In the genomic region with DNA sequence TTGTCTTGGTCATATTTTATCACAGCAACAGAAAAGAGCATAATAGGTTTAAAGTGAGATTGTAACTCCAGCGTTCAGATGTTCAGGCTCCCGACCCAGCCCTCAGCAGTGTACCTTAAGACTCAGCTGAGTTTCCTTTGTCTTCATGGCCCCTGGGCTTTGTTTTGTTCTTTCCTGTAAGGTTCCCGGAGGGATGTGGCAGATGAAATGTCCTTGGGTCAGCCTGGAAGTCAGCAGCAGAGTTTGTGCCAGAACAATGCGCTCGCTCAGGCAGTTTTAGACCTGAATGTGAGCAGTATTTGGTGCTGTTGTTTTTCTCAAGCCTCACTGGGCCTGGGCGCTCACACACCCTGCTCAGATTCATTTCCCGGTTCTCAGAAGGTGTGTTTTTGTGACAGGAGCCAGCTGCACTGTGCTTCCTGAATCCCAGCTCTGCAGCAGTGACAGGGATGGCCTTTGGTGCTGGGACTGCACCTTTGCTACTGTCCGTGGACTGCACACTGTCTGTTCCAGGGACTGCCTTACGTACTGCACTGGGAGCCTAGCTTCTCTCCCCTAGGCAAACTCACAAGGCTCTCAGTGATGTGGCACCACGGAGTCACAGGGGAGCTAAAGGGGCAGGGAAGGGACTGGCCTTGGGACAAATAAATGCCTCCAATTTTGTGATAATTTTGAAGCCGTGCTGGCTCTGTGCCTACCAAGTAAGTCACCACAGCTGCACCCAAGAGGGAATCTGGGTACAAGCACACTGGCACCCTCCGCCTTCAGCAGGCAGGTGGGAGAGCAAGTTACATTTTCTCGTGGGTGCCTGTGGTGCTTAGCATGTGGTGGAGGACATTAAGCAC, we compare ENCODE assay signal across 10 mouse cellular contexts. TPM values are rescaled to one million over a fixed set of nuclear protein-coding genes. Genes with fewer than 3 reads are reported as not detected.
DNase-seq lines count a peak whose midpoint lies in the region; ATAC-seq lines count a peak whose summit lies in the region.
"Had no signal": no experiment of that assay in that cellular context is flagged by ENCODE, and none has a peak within 500 bp of the region (broad histone marks: within the 10 kb centered on the region; RNA-seq: fewer than 3 reads in every experiment).

No protein-coding gene starts in this region.

- no peak overlapping the region for H3K9ac ChIP-seq in neural tube, embryonic 11.5 days (ENCODE audit: low read length)
- H3K9ac ChIP-seq in neural tube, embryonic 15.5 days (replicated peaks) = no peak overlapping the region
- no peak overlapping the region for H3K9ac ChIP-seq in intestine, embryonic 15.5 days
- H3K9ac ChIP-seq in stomach, embryonic 16.5 days (ENCODE audit: low read length) = peak overlapping the region; percentile 49; the same call in 1 of the 2 replicates

- no peaks in the 10 kb centered on the region for H3K4me1 ChIP-seq in neural tube, embryonic 11.5 days (ENCODE audit: control insufficient read depth, insufficient read depth, low read length)
- peaks cover 7% of the 10 kb centered on the region for H3K4me1 ChIP-seq in neural tube, embryonic 15.5 days
- H3K4me1 ChIP-seq in intestine, embryonic 15.5 days (replicated peaks) = peaks cover 22% of the 10 kb centered on the region; the same call in 1 of the 2 replicates
- H3K4me1 ChIP-seq in stomach, embryonic 16.5 days (ENCODE audit: control insufficient read depth, insufficient read depth, low read length) = peaks cover 36% of the 10 kb centered on the region

- no peak overlapping the region for H3K4me3 ChIP-seq in neural tube, embryonic 11.5 days (ENCODE audit: low read depth, low read length)
- H3K4me3 ChIP-seq in neural tube, embryonic 15.5 days (replicated peaks) = no peak overlapping the region
- H3K4me3 ChIP-seq in intestine, embryonic 15.5 days (replicated peaks) = no peak overlapping the region
- no peak overlapping the region for H3K4me3 ChIP-seq in stomach, embryonic 16.5 days (replicated peaks; ENCODE audit: low read length)

- no peaks in the 10 kb centered on the region for H3K36me3 ChIP-seq in neural tube, embryonic 11.5 days (ENCODE audit: control insufficient read depth, insufficient read depth, low read length)
- H3K36me3 ChIP-seq in neural tube, embryonic 15.5 days = no peaks in the 10 kb centered on the region
- H3K36me3 ChIP-seq in intestine, embryonic 15.5 days = no peaks in the 10 kb centered on the region
- H3K36me3 ChIP-seq in stomach, embryonic 16.5 days (ENCODE audit: control insufficient read depth, insufficient read depth, low read length) = no peaks in the 10 kb centered on the region

- intact Hi-C loops in left cerebral cortex, postnatal 36 days (cut with DNase I) = no loop called here

- no peak for ATAC-seq in neural tube, embryonic 11.5 days (ENCODE audit: insufficient read depth, low FRiP score, low TSS enrichment)
- ATAC-seq in neural tube, embryonic 15.5 days (ENCODE audit: low FRiP score) = no peak
- ATAC-seq in intestine, embryonic 15.5 days = no peak
- ATAC-seq in stomach, embryonic 16.5 days (ENCODE audit: insufficient read depth, low FRiP score) = no peak; the same call in 1 of the 2 replicates
- ATAC-seq: forebrain, embryonic 14.5 days had no signal

- H3K9me3 ChIP-seq in neural tube, embryonic 11.5 days (ENCODE audit: control insufficient read depth, low read length) = no peaks in the 10 kb centered on the region
- H3K9me3 ChIP-seq in neural tube, embryonic 15.5 days (replicated peaks) = no peaks in the 10 kb centered on the region
- no peaks in the 10 kb centered on the region for H3K9me3 ChIP-seq in intestine, embryonic 15.5 days
- no peaks in the 10 kb centered on the region for H3K9me3 ChIP-seq in stomach, embryonic 16.5 days (replicated peaks; ENCODE audit: control insufficient read depth, low read length)

- H3K27me3 ChIP-seq in neural tube, embryonic 11.5 days (ENCODE audit: control insufficient read depth, insufficient read depth, low read length) = no peaks in the 10 kb centered on the region
- H3K27me3 ChIP-seq in neural tube, embryonic 15.5 days (replicated peaks) = no peaks in the 10 kb centered on the region
- no peaks in the 10 kb centered on the region for H3K27me3 ChIP-seq in intestine, embryonic 15.5 days (replicated peaks)
- no peaks in the 10 kb centered on the region for H3K27me3 ChIP-seq in stomach, embryonic 16.5 days (ENCODE audit: control insufficient read depth, insufficient read depth, low read length)

- no peak overlapping the region for H3K4me2 ChIP-seq in neural tube, embryonic 11.5 days (ENCODE audit: low read depth)
- no peak overlapping the region for H3K4me2 ChIP-seq in neural tube, embryonic 15.5 days
- no peak overlapping the region for H3K4me2 ChIP-seq in intestine, embryonic 15.5 days (replicated peaks)
- no peak overlapping the region for H3K4me2 ChIP-seq in stomach, embryonic 16.5 days (ENCODE audit: low read depth, low read length)

- no peak overlapping the region for H3K27ac ChIP-seq in neural tube, embryonic 11.5 days (ENCODE audit: low read depth, low read length)
- H3K27ac ChIP-seq in neural tube, embryonic 15.5 days (replicated peaks) = no peak overlapping the region
- peak overlapping the region; percentile 38; the same call in 1 of the 2 replicates for H3K27ac ChIP-seq in intestine, embryonic 15.5 days
- peak overlapping the region; percentile 71 for H3K27ac ChIP-seq in stomach, embryonic 16.5 days (ENCODE audit: low read length)

- WGBS in neural tube, embryonic 11.5 days = 60% methylated on average over 13 of the region's 13 CpGs
- WGBS in neural tube, embryonic 15.5 days = 39% methylated on average over 13 of the region's 13 CpGs
- 63% methylated on average over 13 of the region's 13 CpGs for WGBS in intestine, embryonic 15.5 days
- WGBS in stomach, embryonic 16.5 days = 52% methylated on average over 13 of the region's 13 CpGs

- DNase-seq in embryo, embryonic 10 days (ENCODE audit: low spot score) = peak; percentile 16
- DNase-seq in embryo, embryonic 11 days = no peak
- peak; percentile 28 for DNase-seq in neural tube, embryonic 11.5 days (ENCODE audit: low spot score)
- DNase-seq in cerebellum, adult 9-10 months = no peak
- no peak for DNase-seq in left cerebral cortex, postnatal 36 days (ENCODE audit: low spot score in 2 of 2)
- DNase-seq: thymus, adult 2 months had no signal

RNA-seq across cellular contexts. Expression of gene Dock1, which starts 9.1 kb away (rescaled TPM):
- polyA plus RNA-seq in neural tube, embryonic 11.5 days (2014; fragmentation: Nextera tagmentation; extraction: Ambion mirVana) = 26.3 and 26.7 TPM in 2 replicates
- polyA plus RNA-seq in neural tube, embryonic 15.5 days (2015; fragmentation: Nextera tagmentation; extraction: Ambion mirVana) = 5.7 and 9.2 TPM in 2 replicates
- polyA plus RNA-seq in intestine, embryonic 15.5 days (2015; fragmentation: Nextera tagmentation; extraction: Ambion mirVana) = 26.4 and 29.5 TPM in 2 replicates
- 31.3 and 32.2 TPM in 2 replicates for polyA plus RNA-seq in stomach, embryonic 16.5 days (2015; fragmentation: Nextera tagmentation; extraction: Ambion mirVana)
- total RNA-seq in left cerebral cortex, postnatal 36 days (2021) = 10 to 100 TPM; 20.3 to 22.8 TPM

Comparison
In these comparisons a context has a peak if more than half of its experiments do, and no peak if none do; other contexts are left out.
1. DNase-seq: peak in embryo, embryonic 10 days (single experiment) and neural tube, embryonic 11.5 days (single experiment); none in embryo, embryonic 11 days (single experiment), cerebellum, adult 9-10 months (single experiment) and left cerebral cortex, postnatal 36 days (0 of 2).
2. H3K27ac ChIP-seq: peak in intestine, embryonic 15.5 days (single experiment) and stomach, embryonic 16.5 days (single experiment); none in neural tube, embryonic 11.5 days (single experiment) and neural tube, embryonic 15.5 days (single experiment).